Mouse (Mus musculus) MEL (cell line): ENCODE data around the gene Pdzph1. TPM values are rescaled to one million over a fixed set of nuclear protein-coding genes. Genes with fewer than 3 reads are reported as not detected.

Source experiments
- DNase-seq: peaks from one replicate; pipeline ENCODE4 v3.0.0; 2011; ENCODE audit warnings: low read depth, low spot score
- H3K27ac ChIP-seq: 2 replicates; pipeline ENCODE4 v1.5.1; 2012; ENCODE audit warnings: low read depth, mild to moderate bottlenecking, control low read depth, low read length, moderate library complexity; ENCODE audit not compliant: control insufficient read depth
- H3K27me3 ChIP-seq, 2 experiments: fragments of 150-350 bp in 1 of 2; sonication (generic) in 1 of 2; 2 replicates each; pipeline ENCODE4 v1.6.1; 2012; ENCODE audit warnings: low read length in 2 of 2, mild to moderate bottlenecking in 2 of 2, improper control_type of control experiment in 1 of 2, moderate library complexity in 1 of 2; ENCODE audit not compliant: insufficient read depth in 2 of 2, control insufficient read depth in 1 of 2
- H3K36me3 ChIP-seq, 2 experiments: 2 replicates each; pipeline ENCODE4 v1.6.1; 2012 to 2014; ENCODE audit warnings: low read length in 2 of 2, improper control_type of control experiment in 1 of 2, inconsistent platforms in 1 of 2, mild to moderate bottlenecking in 1 of 2; ENCODE audit not compliant: insufficient read depth in 2 of 2, control insufficient read depth in 1 of 2
- H3K4me1 ChIP-seq, 2 experiments: fragments of 150-350 bp in 1 of 2; sonication (generic) in 1 of 2; 2 replicates each; pipeline ENCODE4 v1.6.1; 2012; ENCODE audit warnings: low read length in 2 of 2, improper control_type of control experiment in 1 of 2, mild to moderate bottlenecking in 1 of 2; ENCODE audit not compliant: insufficient read depth in 2 of 2, control insufficient read depth in 1 of 2
- H3K4me3 ChIP-seq, 2 experiments: fragments of 150-350 bp in 1 of 2; sonication (generic) in 1 of 2; 2 replicates each; pipeline ENCODE4 v1.5.1; 2012; ENCODE audit warnings: low read depth in 2 of 2, low read length in 2 of 2, mild to moderate bottlenecking in 2 of 2, moderate library complexity in 2 of 2, control low read depth in 1 of 2, improper control_type of control experiment in 1 of 2; ENCODE audit not compliant: control insufficient read depth in 1 of 2, insufficient read depth in 1 of 2
- H3K79me2 ChIP-seq: 2 replicates; pipeline ENCODE4 v1.6.1; 2012; ENCODE audit warnings: mild to moderate bottlenecking, low read length, moderate library complexity; ENCODE audit not compliant: control insufficient read depth, poor library complexity, insufficient read depth
- H3K9ac ChIP-seq: 2 replicates; pipeline ENCODE4 v1.6.1; 2012; ENCODE audit warnings: low read depth, mild to moderate bottlenecking, control low read depth, low read length, moderate library complexity; ENCODE audit not compliant: control insufficient read depth, poor library complexity, severe bottlenecking
- H3K9me3 ChIP-seq: fragments of 150-350 bp; sonication (generic); replicated peaks from 2 replicates; pipeline ENCODE4 v1.6.1; 2012; ENCODE audit warnings: mild to moderate bottlenecking, low read length, improper control_type of control experiment, moderate library complexity; ENCODE audit not compliant: insufficient read depth
- BHLHE40 ChIP-seq: IDR thresholded peaks from 2 replicates; pipeline ENCODE4 v1.6.1; 2012; ENCODE audit warnings: low read depth, mild to moderate bottlenecking, inconsistent platforms, low read length, improper control_type of control experiment, borderline replicate concordance
- EP300 ChIP-seq, 2 experiments: IDR thresholded peaks; 2 replicates each; pipeline ENCODE4 v1.6.1; 2011; ENCODE audit warnings: improper control_type of control experiment in 2 of 2, low read length in 2 of 2, low read depth in 1 of 2, mild to moderate bottlenecking in 1 of 2
- GABPA ChIP-seq: IDR thresholded peaks from 2 replicates; pipeline ENCODE4 v1.6.1; 2012; ENCODE audit warnings: low read depth, mild to moderate bottlenecking, inconsistent platforms, low read length, improper control_type of control experiment, moderate library complexity
- GATA1 ChIP-seq: IDR thresholded peaks from 2 replicates; pipeline ENCODE4 v1.6.1; 2011; ENCODE audit warnings: low read depth, low read length, improper control_type of control experiment
- JUND ChIP-seq: IDR thresholded peaks from 2 replicates; pipeline ENCODE4 v1.6.1; 2011; ENCODE audit warnings: low read depth, mild to moderate bottlenecking, improper control_type of control experiment, low read length
- KAT2A ChIP-seq: conservative IDR thresholded peaks from 2 replicates; pipeline ENCODE4 v1.6.1; 2012; ENCODE audit warnings: low read depth, low read length, improper control_type of control experiment, inconsistent platforms
- MAFK ChIP-seq: IDR thresholded peaks from 2 replicates; pipeline ENCODE4 v1.6.1; 2011; ENCODE audit warnings: low read depth, mild to moderate bottlenecking, low read length, improper control_type of control experiment, borderline replicate concordance
- MAX ChIP-seq: IDR thresholded peaks from 2 replicates; pipeline ENCODE4 v1.6.1; 2011; ENCODE audit warnings: low read length, improper control_type of control experiment
- MAZ ChIP-seq: IDR thresholded peaks from 2 replicates; pipeline ENCODE4 v1.6.1; 2012; ENCODE audit warnings: low read depth, mild to moderate bottlenecking, inconsistent platforms, low read length, improper control_type of control experiment
- MEF2A ChIP-seq: IDR thresholded peaks from 2 replicates; pipeline ENCODE4 v1.6.1; 2014; ENCODE audit warnings: low read depth, mild to moderate bottlenecking, inconsistent platforms, low read length, improper control_type of control experiment; ENCODE audit not compliant: poor library complexity, insufficient replicate concordance, severe bottlenecking; ENCODE audit errors: extremely low read depth
- MYC ChIP-seq: IDR thresholded peaks from 2 replicates; pipeline ENCODE4 v1.6.1; 2011; ENCODE audit warnings: low read depth, mild to moderate bottlenecking, low read length, improper control_type of control experiment, moderate library complexity
- NRF1 ChIP-seq: IDR thresholded peaks from 2 replicates; pipeline ENCODE4 v1.6.1; 2014; ENCODE audit warnings: low read depth, mild to moderate bottlenecking, inconsistent platforms, low read length, improper control_type of control experiment, moderate library complexity; ENCODE audit not compliant: poor library complexity, insufficient read depth, severe bottlenecking
- POLR2A ChIP-seq, 2 experiments: IDR thresholded peaks; 2 replicates each; pipeline ENCODE4 v1.6.1; 2011 to 2012; ENCODE audit warnings: low read length in 2 of 2, mild to moderate bottlenecking in 2 of 2, control low read depth in 1 of 2, improper control_type of control experiment in 1 of 2, low read depth in 1 of 2, moderate library complexity in 1 of 2; ENCODE audit not compliant: control insufficient read depth in 1 of 2, insufficient read depth in 1 of 2, poor library complexity in 1 of 2
- POLR2AphosphoS2 ChIP-seq: IDR thresholded peaks from 2 replicates; pipeline ENCODE4 v1.6.1; 2011; ENCODE audit warnings: low read length, improper control_type of control experiment
- SIN3A ChIP-seq: IDR thresholded peaks from 2 replicates; pipeline ENCODE4 v1.6.1; 2012; ENCODE audit warnings: low read length, improper control_type of control experiment, inconsistent platforms
- TAL1 ChIP-seq: IDR thresholded peaks from 2 replicates; pipeline ENCODE4 v1.6.1; 2012; ENCODE audit warnings: mild to moderate bottlenecking, inconsistent platforms, low read length, moderate library complexity, mixed read lengths
- TBP ChIP-seq: IDR thresholded peaks from 2 replicates; pipeline ENCODE4 v1.8.0; 2011; ENCODE audit warnings: low read depth, low read length, improper control_type of control experiment
- UBTF ChIP-seq: IDR thresholded peaks from 2 replicates; pipeline ENCODE4 v1.6.1; 2012; ENCODE audit warnings: low read depth, mild to moderate bottlenecking, inconsistent platforms, low read length, improper control_type of control experiment, moderate library complexity, borderline replicate concordance; ENCODE audit not compliant: insufficient read depth
- USF1 ChIP-seq: IDR thresholded peaks from 2 replicates; pipeline ENCODE4 v1.6.1; 2014; ENCODE audit warnings: low read depth, mild to moderate bottlenecking, inconsistent platforms, low read length, improper control_type of control experiment, moderate library complexity
- USF2 ChIP-seq, 2 experiments: IDR thresholded peaks; 2 replicates each; pipeline ENCODE4 v1.6.1; 2011 to 2012; ENCODE audit warnings: improper control_type of control experiment in 2 of 2, low read length in 2 of 2, borderline replicate concordance in 1 of 2, inconsistent platforms in 1 of 2, low read depth in 1 of 2, mild to moderate bottlenecking in 1 of 2; ENCODE audit not compliant: insufficient read depth in 1 of 2
- ZNF384 ChIP-seq: IDR thresholded peaks from 2 replicates; pipeline ENCODE4 v1.6.1; 2012; ENCODE audit warnings: low read depth, mild to moderate bottlenecking, inconsistent platforms, low read length, improper control_type of control experiment
- polyA plus RNA-seq, 2 experiments: library from polyadenylated mRNA; stranded (reverse) in 1 of 2; unstranded in 1 of 2; fragments of >175 nt in 1 of 2; fragments of >200 nt in 1 of 2; gene quantifications; 2 replicates each; pipeline versions ENCODE4 v1.2.1 to v1.2.4; 2012; ENCODE audit warnings: low replicate concordance in 2 of 2, low read depth in 1 of 2; ENCODE audit not compliant: insufficient read length in 2 of 2, insufficient read depth in 1 of 2, missing spikeins in 1 of 2
- total RNA-seq: library from RNA; depleted of rRNA; stranded (reverse); fragments of 300-350 nt; gene quantifications from 2 replicates; pipeline ENCODE4 v1.2.3, GENCODE M21; 2012

Pdzph1 gene
- total and polyA plus RNA-seq, 3 experiments, result 0.15 to 1.3 TPM; not detected in 1

- H3K27ac ChIP-seq, result no peak overlapping the region
- no peaks in the 10 kb centered on the region for H3K4me1 ChIP-seq
- no peaks in the 10 kb centered on the region for H3K9me3 ChIP-seq
- TF ChIP-seq USF2 (IDR thresholded peaks at IDR 0.05; ENCODE audit: borderline replicate concordance in 1 of 2, insufficient read depth in 1 of 2, low read depth in 1 of 2, low read length in 2 of 2) (no peak), ZNF384 (no peak), GATA1 (no peak), TBP (no peak), USF1 (no peak)
- no peak for DNase-seq
- no peaks in the 10 kb centered on the region for H3K79me2 ChIP-seq
- no peak overlapping the region for H3K4me3 ChIP-seq
- H3K36me3 ChIP-seq, result no peaks in the 10 kb centered on the region
- H3K27me3 ChIP-seq, result no peaks in the 10 kb centered on the region
- H3K9ac ChIP-seq, result no peak overlapping the region
Measured at GRCm38 (mm10) chr17:59026336-59026735, 35.2 kb upstream of the Pdzph1 start.

GRCm38 (mm10) chr17:59024502-59024901 is 33.3 kb upstream of the Pdzph1 start:
- TF ChIP-seq BHLHE40 (no peak), MEF2A (no peak)
- Histone ChIP-seq H3K9ac (no peak overlapping the region), H3K79me2 (no peaks in the 10 kb centered on the region), H3K4me1 (no peaks in the 10 kb centered on the region), H3K27ac (no peak overlapping the region), H3K9me3 (no peaks in the 10 kb centered on the region), H3K36me3 (no peaks in the 10 kb centered on the region), H3K4me3 (no peak overlapping the region), H3K27me3 (no peaks in the 10 kb centered on the region)
- no peak for DNase-seq

GRCm38 (mm10) chr17:59023971-59024370 is 32.8 kb upstream of the Pdzph1 start:
- Histone ChIP-seq H3K27ac (no peak overlapping the region), H3K4me3 (no peak overlapping the region)

More at GRCm38 (mm10) chr17:59023971-59024370, 32.8 kb upstream of the Pdzph1 start:
- no peaks in the 10 kb centered on the region for H3K4me1 ChIP-seq
- no peaks in the 10 kb centered on the region for H3K27me3 ChIP-seq
- H3K36me3 ChIP-seq, result no peaks in the 10 kb centered on the region
- no peaks in the 10 kb centered on the region for H3K9me3 ChIP-seq
- H3K79me2 ChIP-seq, result no peaks in the 10 kb centered on the region
- no peak for TF ChIP-seq POLR2AphosphoS2
- no peak for TF ChIP-seq GABPA
- no peak for TF ChIP-seq NRF1
- no peak for TF ChIP-seq EP300 (IDR thresholded peaks at IDR 0.05; ENCODE audit: low read depth in 1 of 2, low read length in 2 of 2)
- TF ChIP-seq SIN3A, result no peak
- no peak for TF ChIP-seq POLR2A (IDR thresholded peaks at IDR 0.05; ENCODE audit: control insufficient read depth in 1 of 2, insufficient read depth in 1 of 2, low read depth in 1 of 2, low read length in 2 of 2, poor library complexity in 1 of 2)
- no peak for TF ChIP-seq MAZ
- TF ChIP-seq KAT2A, result no peak
- TF ChIP-seq MAX, result no peak
- no peak for TF ChIP-seq JUND
- TF ChIP-seq TAL1, result no peak
- TF ChIP-seq UBTF, result no peak
- TF ChIP-seq MYC, result no peak
- no peak for TF ChIP-seq MAFK
- H3K9ac ChIP-seq, result no peak overlapping the region
- DNase-seq, result no peak
